ENCODE assay signal across 16 mouse cellular contexts in genomic region chr9:34871316-34871966, GRCm38 (mm10).
DNase-seq lines count a peak whose midpoint lies in the region; ATAC-seq and TF ChIP-seq lines count a peak whose summit lies in the region.
"Had no signal": no experiment of that assay in that cellular context is flagged by ENCODE, and none has a peak within 500 bp of the region (broad histone marks: within the 10 kb centered on the region; RNA-seq: fewer than 3 reads in every experiment).

No protein-coding gene starts in this region.

- no peak overlapping the region for H3K9ac ChIP-seq in ES-E14 (ENCODE audit: insufficient read depth, low read depth, low read length, poor library complexity, severe bottlenecking)
- H3K9ac ChIP-seq in hindbrain, embryonic 11.5 days (ENCODE audit: low read depth, low read length): no peak overlapping the region
- no peak overlapping the region; the same call in 1 of the 2 replicates for H3K9ac ChIP-seq in midbrain, embryonic 14.5 days (replicated peaks; ENCODE audit: low read length)
- no peak overlapping the region for H3K9ac ChIP-seq in lung, postnatal 0 days (replicated peaks; ENCODE audit: low read depth)
- H3K9ac ChIP-seq: embryonic facial prominence, embryonic 13.5 days; heart, embryonic 13.5 days had no signal

- H3K4me1 ChIP-seq in ES-E14 (ENCODE audit: control insufficient read depth in 2 of 2, insufficient read depth in 2 of 2, low read length in 2 of 2, poor library complexity in 1 of 2): no peaks in the 10 kb centered on the region
- H3K4me1 ChIP-seq in embryonic facial prominence, embryonic 10.5 days: peaks cover 21% of the 10 kb centered on the region
- no peaks in the 10 kb centered on the region; the same call in 1 of the 2 replicates for H3K4me1 ChIP-seq in hindbrain, embryonic 11.5 days (replicated peaks; ENCODE audit: control insufficient read depth, insufficient read depth, low read length)
- H3K4me1 ChIP-seq in midbrain, embryonic 14.5 days (ENCODE audit: control insufficient read depth, insufficient read depth, low read length): peaks cover 16% of the 10 kb centered on the region; the same call in 1 of the 2 replicates
- no peaks in the 10 kb centered on the region for H3K4me1 ChIP-seq in lung, postnatal 0 days (ENCODE audit: insufficient read depth, low read depth, low read length)
- H3K4me1 ChIP-seq: embryonic facial prominence, embryonic 13.5 days; heart, embryonic 13.5 days had no signal

- H3K27ac ChIP-seq in ES-E14 (ENCODE audit: insufficient read depth, low read depth, low read length, poor library complexity, severe bottlenecking): no peak overlapping the region
- peak overlapping the region; percentile 65 for H3K27ac ChIP-seq in embryonic facial prominence, embryonic 10.5 days (replicated peaks)
- H3K27ac ChIP-seq in hindbrain, embryonic 11.5 days (ENCODE audit: low read depth, low read length): no peak overlapping the region
- 0 out of 2 replicates have a peak overlapping the region, but pooled peaks have one; percentile 21 for H3K27ac ChIP-seq in midbrain, embryonic 14.5 days (replicated peaks; ENCODE audit: low read depth, low read length)
- no peak overlapping the region for H3K27ac ChIP-seq in lung, postnatal 0 days (ENCODE audit: low read length)
- H3K27ac ChIP-seq: embryonic facial prominence, embryonic 13.5 days; heart, embryonic 13.5 days had no signal

- ATAC-seq in hindbrain, embryonic 11.5 days (ENCODE audit: low FRiP score): peak; percentile 72
- ATAC-seq in midbrain, embryonic 14.5 days (ENCODE audit: low FRiP score, low TSS enrichment): peak; percentile 56
- ATAC-seq in lung, postnatal 0 days: no peak
- ATAC-seq: inflammation-experienced regulatory T-cells, adult 6 months had no signal

- no peak overlapping the region for H3K4me3 ChIP-seq in ES-E14 (ENCODE audit: insufficient read depth in 1 of 2, low read depth in 1 of 2, low read length in 2 of 2, poor library complexity in 1 of 2, severe bottlenecking in 1 of 2)
- H3K4me3 ChIP-seq in embryonic facial prominence, embryonic 10.5 days: no peak overlapping the region
- H3K4me3 ChIP-seq in hindbrain, embryonic 11.5 days (ENCODE audit: low read depth, low read length): no peak overlapping the region
- H3K4me3 ChIP-seq in midbrain, embryonic 14.5 days (replicated peaks; ENCODE audit: low read depth, low read length): no peak overlapping the region
- H3K4me3 ChIP-seq in lung, postnatal 0 days (ENCODE audit: low read depth, low read length): no peak overlapping the region
- H3K4me3 ChIP-seq: embryonic facial prominence, embryonic 13.5 days; heart, embryonic 13.5 days had no signal

- no peak overlapping the region for H3K4me2 ChIP-seq in hindbrain, embryonic 11.5 days (replicated peaks; ENCODE audit: low read depth, low read length)
- H3K4me2 ChIP-seq in midbrain, embryonic 14.5 days (ENCODE audit: low read length): peak overlapping the region; percentile 5
- no peak overlapping the region for H3K4me2 ChIP-seq in lung, postnatal 0 days (replicated peaks; ENCODE audit: low read depth, low read length)
- H3K4me2 ChIP-seq: embryonic facial prominence, embryonic 13.5 days; heart, embryonic 13.5 days had no signal

- no peaks in the 10 kb centered on the region for H3K36me3 ChIP-seq in ES-E14 (ENCODE audit: control insufficient read depth, insufficient read depth, low read length, poor library complexity, severe bottlenecking)
- H3K36me3 ChIP-seq in embryonic facial prominence, embryonic 10.5 days (replicated peaks): no peaks in the 10 kb centered on the region
- no peaks in the 10 kb centered on the region for H3K36me3 ChIP-seq in hindbrain, embryonic 11.5 days (ENCODE audit: control insufficient read depth, insufficient read depth, low read length)
- H3K36me3 ChIP-seq in midbrain, embryonic 14.5 days (ENCODE audit: control insufficient read depth, insufficient read depth, low read length): no peaks in the 10 kb centered on the region
- H3K36me3 ChIP-seq in lung, postnatal 0 days (ENCODE audit: insufficient read depth, low read length): no peaks in the 10 kb centered on the region
- H3K36me3 ChIP-seq: embryonic facial prominence, embryonic 13.5 days; heart, embryonic 13.5 days had no signal

- peak; percentile 38 for DNase-seq in ES-E14 (ENCODE audit: low read depth, low spot score)
- peak; percentile 11 for DNase-seq in embryonic facial prominence, embryonic 10.5 days (ENCODE audit: low spot score)
- peak; percentile 61 for DNase-seq in hindbrain, embryonic 11.5 days (ENCODE audit: low spot score)
- peak; percentile 72 for DNase-seq in midbrain, embryonic 14.5 days
- no peak for DNase-seq in heart, adult 18-20 months
- DNase-seq in cerebellum, adult 8-10 months: no peak
- DNase-seq in gastrocnemius, adult 8-10 months (ENCODE audit: low spot score in 2 of 2): no peak
- DNase-seq in lung, postnatal 0 days (ENCODE audit: low spot score): no peak
- DNase-seq: adrenal gland, postnatal 14 days; kidney, postnatal 14 days; liver; right cerebral cortex, adult 18-20 months; thymus, postnatal 36 days had no signal

- WGBS in embryonic facial prominence, embryonic 10.5 days: 60% methylated on average over 15 of the region's 15 CpGs
- 25% methylated on average over 15 of the region's 15 CpGs for WGBS in hindbrain, embryonic 11.5 days
- WGBS in midbrain, embryonic 14.5 days: 3% methylated on average over 15 of the region's 15 CpGs
- WGBS in lung, postnatal 0 days: 47% methylated on average over 15 of the region's 15 CpGs

- in situ Hi-C loops in ES-E14 (cut with MboI; ENCODE audit: low sequenced_read_pairs in 2 of 2, unreplicated experiment in 2 of 2): loop anchor here in 1 of 2 experiments (25.0 kb wide), 2 partner anchors 141 to 291 kb away; no protein-coding TSS in a partner anchor

- H3K9me3 ChIP-seq in ES-E14 (ENCODE audit: control insufficient read depth, insufficient read depth, low read depth, low read length): no peaks in the 10 kb centered on the region
- no peaks in the 10 kb centered on the region for H3K9me3 ChIP-seq in embryonic facial prominence, embryonic 10.5 days
- no peaks in the 10 kb centered on the region for H3K9me3 ChIP-seq in hindbrain, embryonic 11.5 days (ENCODE audit: control insufficient read depth, low read length)
- no peaks in the 10 kb centered on the region for H3K9me3 ChIP-seq in midbrain, embryonic 14.5 days (ENCODE audit: control insufficient read depth, low read length)
- no peaks in the 10 kb centered on the region for H3K9me3 ChIP-seq in lung, postnatal 0 days (ENCODE audit: low read length)
- H3K9me3 ChIP-seq: embryonic facial prominence, embryonic 13.5 days; heart, embryonic 13.5 days had no signal

- TF ChIP-seq CTCF in lung, postnatal 0 days (IDR thresholded peaks at IDR 0.05): no peak

- peaks cover 14% of the 10 kb centered on the region for H3K27me3 ChIP-seq in embryonic facial prominence, embryonic 10.5 days (replicated peaks; ENCODE audit: low read depth, poor library complexity, severe bottlenecking)
- no peaks in the 10 kb centered on the region; the same call in 1 of the 2 replicates for H3K27me3 ChIP-seq in hindbrain, embryonic 11.5 days (ENCODE audit: control insufficient read depth, insufficient read depth, low read length)
- H3K27me3 ChIP-seq in midbrain, embryonic 14.5 days (ENCODE audit: control insufficient read depth, insufficient read depth, low read length): no peaks in the 10 kb centered on the region
- no peaks in the 10 kb centered on the region for H3K27me3 ChIP-seq in lung, postnatal 0 days (replicated peaks; ENCODE audit: insufficient read depth, low read length)
- H3K27me3 ChIP-seq: embryonic facial prominence, embryonic 13.5 days had no signal

- TF ChIP-seq EP300 in lung, postnatal 0 days (IDR thresholded peaks at IDR 0.05): no peak

TF ChIP-seq in ES-E14, 5 proteins besides CTCF, POLR2A, EP300 and RAD21:
- TF ChIP-seq CHD2 (IDR thresholded peaks at IDR 0.05; ENCODE audit: low read depth, low read length) (no peak), HCFC1 (IDR thresholded peaks at IDR 0.05; ENCODE audit: borderline replicate concordance, insufficient read depth, low read length) (no peak), MAFK (IDR thresholded peaks at IDR 0.05; ENCODE audit: insufficient read depth, low read depth, low read length) (no peak), ZNF384 (IDR thresholded peaks at IDR 0.05; ENCODE audit: low read depth, low read length) (no peak), ZC3H11A (IDR thresholded peaks at IDR 0.05; ENCODE audit: borderline replicate concordance, low read depth, low read length) (no peak)
TF ChIP-seq in ES-E14: peak in this region for 0.

Comparison
In these comparisons a context has a peak if more than half of its experiments do, and no peak if none do; other contexts are left out.
1. DNase-seq: peak in ES-E14 (single experiment), embryonic facial prominence, embryonic 10.5 days (single experiment), hindbrain, embryonic 11.5 days (single experiment) and midbrain, embryonic 14.5 days (single experiment); none in heart, adult 18-20 months (0 of 2), cerebellum, adult 8-10 months (single experiment), gastrocnemius, adult 8-10 months (0 of 2) and lung, postnatal 0 days (single experiment).
2. H3K27ac ChIP-seq: peak in embryonic facial prominence, embryonic 10.5 days (single experiment) and midbrain, embryonic 14.5 days (single experiment); none in ES-E14 (single experiment), hindbrain, embryonic 11.5 days (single experiment) and lung, postnatal 0 days (single experiment).